Mouse (Mus musculus): ENCODE measurements around the gene C1ql2.

C1ql2 gene

GRCm38 (mm10) chr1:120385029-120385571, 44.7 kb downstream of the C1ql2 start:
- DNase-seq (ENCODE audit: low read depth, low spot score): no peak

GRCm38 (mm10) chr1:120389734-120390133, 49.4 kb downstream of the C1ql2 start:
- DNase-seq (ENCODE audit: low read depth, low spot score): no peak

GRCm38 (mm10) chr1:120390336-120390735, 50.0 kb downstream of the C1ql2 start:
- DNase-seq (ENCODE audit: low read depth, low spot score): peak; percentile 60

Measured in ES-CJ7 (cell line).